Mouse (Mus musculus) lung, postnatal 0 days (tissue): ENCODE measurements around the gene Bmpr1a. TPM values are rescaled to one million over a fixed set of nuclear protein-coding genes. Genes with fewer than 3 reads are reported as not detected.
A peak's percentile ranks its signal among the peaks of the same experiment; 100 is the strongest.

Experiments used
- ATAC-seq: fragments of 200-750 bp; cut with Nextera tagmentation; 2 replicates; pipeline ENCODE4 v1.8.0; 2017; ENCODE audit warnings: moderate library complexity
- DNase-seq: peaks from one replicate; pipeline ENCODE4 v3.0.0-alpha.2; 2016; ENCODE audit warnings: low spot score
- H3K27ac ChIP-seq: fragments of 300-500 bp; sonication (generic); 2 replicates; pipeline ENCODE4 v1.5.1; 2014; ENCODE audit warnings: antibody characterized with exemption, mild to moderate bottlenecking, low read length, mixed read lengths
- H3K27me3 ChIP-seq: fragments of 300-500 bp; sonication (generic); replicated peaks from 2 replicates; pipeline ENCODE4 v1.6.1; 2014; ENCODE audit warnings: low read length, mixed read lengths; ENCODE audit not compliant: insufficient read depth
- H3K36me3 ChIP-seq: fragments of 300-500 bp; sonication (generic); 2 replicates; pipeline ENCODE4 v1.6.1; 2014; ENCODE audit warnings: low read length, mixed read lengths; ENCODE audit not compliant: insufficient read depth
- H3K4me1 ChIP-seq: fragments of 300-500 bp; sonication (generic); 2 replicates; pipeline ENCODE4 v1.6.1; 2014; ENCODE audit warnings: antibody characterized with exemption, low read depth, low read length, mixed read lengths; ENCODE audit not compliant: insufficient read depth
- H3K4me2 ChIP-seq: fragments of 300-500 bp; sonication (generic); replicated peaks from 2 replicates; pipeline ENCODE4 v1.6.1; 2014; ENCODE audit warnings: low read depth, mild to moderate bottlenecking, low read length, moderate library complexity, mixed read lengths
- H3K4me3 ChIP-seq: fragments of 300-500 bp; sonication (generic); 2 replicates; pipeline ENCODE4 v1.5.1; 2014; ENCODE audit warnings: low read depth, low read length
- H3K9ac ChIP-seq: fragments of 300-500 bp; sonication (generic); replicated peaks from 2 replicates; pipeline ENCODE4 v1.6.1; 2014; ENCODE audit warnings: low read depth, mild to moderate bottlenecking
- H3K9me3 ChIP-seq: fragments of 300-500 bp; sonication (generic); 2 replicates; pipeline ENCODE4 v1.6.1; 2016; ENCODE audit warnings: low read length, mixed read lengths
- CTCF ChIP-seq: IDR thresholded peaks from 2 replicates; pipeline ENCODE4 v1.5.1; 2016; ENCODE audit warnings: antibody characterized with exemption, mild to moderate bottlenecking
- EP300 ChIP-seq: IDR thresholded peaks from 2 replicates; pipeline ENCODE4 v1.6.1; 2016; ENCODE audit warnings: antibody characterized with exemption, mild to moderate bottlenecking, control low read depth
- WGBS: fragments of 180-500 bp; shearing (Covaris S2); extraction: QIAGEN DNeasy Blood & Tissue Kit; methylation state at CpG from one replicate; pipeline ENCODE4 v1.1.7; 2014; 5-methylcytosine and 5-hydroxymethylcytosine counted together
- polyA plus RNA-seq: library from polyadenylated mRNA; unstranded; fragments of >200 nt; fragmentation: Nextera tagmentation; extraction: Ambion mirVana; gene quantifications from 2 replicates; pipeline ENCODE4 v1.2.1, GENCODE M21; 2015

The Bmpr1a gene
- polyA plus RNA-seq, 1 experiment from 2014 or later: 19.6 TPM

DNA sequence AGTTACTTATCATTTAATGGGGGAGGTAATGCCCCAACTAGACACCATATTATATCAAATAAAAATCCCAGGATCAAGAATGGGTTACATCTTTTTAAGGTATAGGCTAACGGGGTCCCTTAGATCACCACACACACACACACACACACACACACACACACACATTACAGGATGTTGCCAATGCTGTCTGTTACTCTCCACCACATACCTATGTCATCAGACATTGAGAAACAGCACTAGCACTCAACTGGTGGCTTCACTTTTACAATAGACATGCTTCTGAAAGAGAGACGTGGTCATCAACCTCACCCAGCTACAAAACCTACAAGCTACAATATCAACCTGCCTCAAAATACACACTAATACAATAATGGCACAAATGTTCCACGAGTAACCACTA, 9.5 kb downstream of the Bmpr1a start:
- WGBS: 83% methylated on average over 3 of the region's 3 CpGs
- no peak for ATAC-seq
- Histone ChIP-seq H3K27ac (no peak overlapping the region), H3K4me2 (no peak overlapping the region), H3K4me3 (no peak overlapping the region), H3K4me1 (peaks cover 15% of the 10 kb centered on the region; the same call in 1 of the 2 replicates), H3K36me3 (no peaks in the 10 kb centered on the region), H3K9ac (no peak overlapping the region), H3K9me3 (no peaks in the 10 kb centered on the region), H3K27me3 (no peaks in the 10 kb centered on the region)
- DNase-seq: no peak
- TF ChIP-seq CTCF: no peak
- no peak for TF ChIP-seq EP300

DNA sequence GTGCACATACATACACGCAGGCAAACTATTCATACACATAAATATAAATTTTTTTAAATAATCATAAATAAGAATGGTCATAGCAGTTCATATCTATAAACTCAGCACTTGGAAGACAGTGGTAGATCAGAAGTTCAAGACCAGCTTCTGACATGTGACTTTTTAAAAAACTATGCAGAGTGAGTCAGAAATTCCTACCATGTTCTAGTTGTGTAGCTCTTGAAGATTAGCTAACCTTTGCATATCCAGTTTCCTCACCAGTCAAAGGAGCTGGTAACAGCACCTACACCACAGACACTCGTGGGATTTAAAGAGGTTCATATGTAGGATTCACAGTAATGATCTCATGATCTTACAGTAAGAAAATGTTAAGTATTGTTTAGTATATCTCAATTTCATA, 10.5 kb downstream of the Bmpr1a start:
- H3K9ac ChIP-seq: no peak overlapping the region
- ATAC-seq (no peak), DNase-seq (peak; percentile 29)
- H3K27ac ChIP-seq: no peak overlapping the region
- H3K4me3 ChIP-seq: no peak overlapping the region
- 66% methylated on average over 2 of the region's 2 CpGs for WGBS
- H3K36me3 ChIP-seq: no peaks in the 10 kb centered on the region
- no peak overlapping the region for H3K4me2 ChIP-seq
- no peaks in the 10 kb centered on the region for H3K9me3 ChIP-seq
- no peak for TF ChIP-seq EP300
- no peak for TF ChIP-seq CTCF
- H3K27me3 ChIP-seq: no peaks in the 10 kb centered on the region
- H3K4me1 ChIP-seq: peaks cover 15% of the 10 kb centered on the region; the same call in 1 of the 2 replicates

DNA sequence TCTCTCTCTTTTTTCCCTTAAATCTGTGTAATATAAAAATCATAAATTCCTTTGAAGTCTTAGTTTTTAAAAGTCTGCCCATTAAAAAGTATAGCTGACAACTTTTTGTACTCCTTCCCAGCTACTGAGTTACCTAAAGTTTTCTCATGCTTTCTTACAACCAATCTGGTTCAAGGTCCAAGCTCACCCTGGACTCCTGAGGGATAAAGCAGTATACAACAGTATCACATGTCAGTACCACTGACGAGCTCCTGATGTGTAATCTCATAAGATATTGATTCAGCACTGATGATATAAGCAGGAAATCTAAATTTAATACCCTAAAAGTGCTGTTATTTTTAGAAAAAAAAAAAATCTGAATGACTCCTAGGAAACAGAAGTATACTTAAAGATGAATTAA, 12.2 kb downstream of the Bmpr1a start:
- H3K9ac ChIP-seq: no peak overlapping the region
- no peaks in the 10 kb centered on the region for H3K9me3 ChIP-seq
- no peak for DNase-seq
- H3K36me3 ChIP-seq: no peaks in the 10 kb centered on the region
- TF ChIP-seq CTCF: no peak
- no peak for TF ChIP-seq EP300
- H3K27me3 ChIP-seq: no peaks in the 10 kb centered on the region
- peaks cover 15% of the 10 kb centered on the region; the same call in 1 of the 2 replicates for H3K4me1 ChIP-seq
- H3K4me3 ChIP-seq: no peak overlapping the region
- 44% methylated on average over 1 of the region's 1 CpGs for WGBS
- no peak for ATAC-seq
- H3K27ac ChIP-seq: no peak overlapping the region
- H3K4me2 ChIP-seq: no peak overlapping the region

DNA sequence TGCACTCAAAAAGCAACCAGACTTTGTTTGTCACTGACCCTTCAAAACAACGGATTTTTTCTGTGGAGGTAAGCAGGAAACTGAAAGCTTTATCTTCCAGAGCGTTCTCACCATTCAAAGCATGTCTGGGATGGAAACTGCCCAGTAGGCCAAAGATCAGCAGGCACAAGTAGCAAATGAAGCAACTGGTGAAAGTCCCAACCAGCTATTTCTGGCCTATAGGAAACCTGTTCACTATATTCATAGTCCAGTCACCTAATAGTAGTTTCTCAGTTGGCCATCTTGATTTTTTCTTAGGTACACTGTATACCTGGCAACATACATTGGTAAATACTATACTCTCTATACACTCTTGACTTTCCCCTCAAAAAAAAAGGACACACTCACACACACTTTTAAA, 13.2 kb downstream of the Bmpr1a start:
- Histone ChIP-seq H3K9me3 (no peaks in the 10 kb centered on the region), H3K36me3 (no peaks in the 10 kb centered on the region), H3K4me3 (no peak overlapping the region), H3K27me3 (no peaks in the 10 kb centered on the region), H3K4me2 (no peak overlapping the region), H3K9ac (no peak overlapping the region), H3K27ac (no peak overlapping the region), H3K4me1 (peaks cover 15% of the 10 kb centered on the region; the same call in 1 of the 2 replicates)
- ATAC-seq (no peak), DNase-seq (no peak)
- 36% methylated on average over 2 of the region's 2 CpGs for WGBS
- TF ChIP-seq CTCF: no peak
- TF ChIP-seq EP300: no peak

DNA sequence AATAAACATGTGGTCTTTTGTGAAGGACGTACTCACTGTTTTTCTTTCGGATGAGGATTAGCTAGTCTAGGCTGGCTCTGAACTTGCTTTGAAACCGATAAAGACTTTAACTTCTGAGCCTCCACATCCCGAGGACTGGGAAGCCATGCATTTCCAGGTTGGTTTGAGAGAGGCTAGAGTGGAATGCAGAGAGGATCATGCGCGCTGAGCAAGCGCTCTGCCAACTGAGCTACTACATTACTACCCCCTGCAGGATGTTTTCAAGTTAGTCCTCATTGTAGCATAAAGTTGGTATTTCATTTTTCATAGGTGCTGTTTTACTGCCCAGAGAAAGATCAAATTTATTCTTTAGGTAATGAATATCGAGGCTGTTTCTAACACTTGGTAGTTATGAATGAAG, 17.0 kb downstream of the Bmpr1a start:
- TF ChIP-seq CTCF: peak; percentile 49
- TF ChIP-seq EP300: no peak
- ATAC-seq: peak; percentile 54; the same call in 1 of the 2 replicates
- Histone ChIP-seq H3K36me3 (no peaks in the 10 kb centered on the region), H3K4me3 (no peak overlapping the region), H3K4me2 (no peak overlapping the region), H3K27ac (no peak overlapping the region), H3K9me3 (no peaks in the 10 kb centered on the region), H3K9ac (no peak overlapping the region), H3K4me1 (peaks cover 15% of the 10 kb centered on the region; the same call in 1 of the 2 replicates), H3K27me3 (no peaks in the 10 kb centered on the region)
- 50% methylated on average over 8 of the region's 8 CpGs for WGBS
- DNase-seq: peak; percentile 55

DNA sequence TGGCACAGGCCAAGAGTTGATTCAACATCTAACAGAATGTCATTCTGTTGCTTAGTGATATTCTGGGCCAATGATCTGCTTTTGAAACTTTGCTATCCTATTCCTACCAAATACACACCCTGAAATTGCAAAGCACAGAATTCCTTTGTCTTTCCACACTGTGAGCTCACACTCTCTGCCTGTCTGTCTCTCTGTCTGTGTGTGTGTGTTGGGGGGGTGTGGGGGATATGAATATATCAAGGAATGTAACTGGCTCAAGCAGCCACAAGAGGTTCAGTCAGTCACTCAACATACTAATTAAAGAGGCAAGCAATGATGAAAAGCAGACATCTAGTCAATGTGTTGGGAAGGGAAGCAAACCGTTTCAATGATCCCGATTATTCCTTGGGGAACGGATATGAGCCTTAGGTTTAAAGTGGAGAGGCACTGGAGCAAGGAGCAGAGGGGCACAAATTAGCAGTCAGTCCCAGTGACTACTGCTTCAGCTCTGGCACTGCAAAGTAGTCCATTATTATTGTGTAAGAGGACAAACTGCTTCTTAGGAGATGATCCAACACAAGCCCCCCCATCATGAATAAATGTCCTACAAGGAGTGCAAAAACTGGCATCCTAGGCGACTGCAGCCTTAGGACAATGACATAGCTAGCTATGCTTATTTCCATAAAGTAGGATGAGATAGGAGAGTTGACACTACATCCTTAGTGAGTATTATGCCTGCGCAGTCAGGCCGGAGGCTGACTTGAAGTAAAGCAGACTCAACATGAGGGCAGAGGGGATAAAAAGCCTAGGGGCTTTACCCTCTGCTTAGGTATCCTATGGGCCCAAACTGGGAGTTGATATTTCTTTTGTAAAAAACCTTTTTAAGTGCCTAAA, 19.4 kb downstream of the Bmpr1a start:
- WGBS: 74% methylated on average over 6 of the region's 6 CpGs
- no peak overlapping the region for H3K4me3 ChIP-seq
- H3K36me3 ChIP-seq: no peaks in the 10 kb centered on the region
- TF ChIP-seq EP300 (no peak), CTCF (no peak)
- peaks cover under 1% of the 10 kb centered on the region; the same call in 1 of the 2 replicates for H3K4me1 ChIP-seq
- DNase-seq (no peak), ATAC-seq (no peak)
- H3K9me3 ChIP-seq: no peaks in the 10 kb centered on the region
- H3K4me2 ChIP-seq: no peak overlapping the region
- no peak overlapping the region for H3K27ac ChIP-seq
- no peaks in the 10 kb centered on the region for H3K27me3 ChIP-seq
- no peak overlapping the region for H3K9ac ChIP-seq
